Mouse (Mus musculus): ENCODE data around the gene Olfr1425.
"Not testable (repeated sequence)": the region's sequence is repeated elsewhere in the genome, so short reads cannot be mapped to it uniquely, and the experiment has no call there.

The Olfr1425 gene

DNA sequence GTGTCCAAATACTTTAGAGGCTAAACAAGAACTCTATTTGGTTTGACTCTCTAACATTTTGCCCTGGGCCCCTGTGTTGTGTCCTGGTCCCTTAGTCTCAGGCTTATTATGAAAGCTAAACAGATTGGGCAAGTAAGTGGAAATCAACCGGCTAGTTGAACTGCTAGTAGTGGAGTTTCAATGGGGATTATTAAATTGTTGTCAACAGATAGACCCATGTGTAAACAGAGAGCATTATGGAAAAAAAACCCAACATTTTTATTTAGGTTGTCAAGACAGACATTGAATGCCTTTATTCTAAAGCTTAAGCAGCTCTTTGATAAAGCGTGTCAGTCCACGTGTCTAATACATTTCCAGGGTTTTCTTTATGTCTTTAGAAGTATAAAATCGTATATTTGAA is at the start of gene Olfr1425:
TSS of gene Olfr1425 (minus strand) at position 101 of the 400 bp plus-strand sequence.
- not testable (repeated sequence) for DNase-seq

DNA sequence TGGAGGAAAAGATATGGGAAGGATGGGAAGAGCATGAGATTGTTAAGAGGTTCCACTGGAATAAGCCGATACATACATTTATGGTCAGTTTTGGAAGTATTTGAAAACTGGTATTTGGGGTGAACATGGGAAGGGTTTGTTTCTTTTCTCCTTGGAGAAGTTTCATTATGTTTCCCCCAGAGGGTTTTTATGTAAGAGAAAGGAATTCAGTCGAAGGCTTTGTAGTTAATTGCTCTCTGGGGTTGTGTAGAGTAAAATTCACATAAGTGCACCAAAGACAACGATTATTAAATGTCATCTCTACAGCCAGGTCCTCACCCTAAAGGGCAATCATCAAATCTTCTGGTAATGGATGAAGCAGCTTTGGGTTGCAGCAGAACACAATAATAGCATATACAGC is 45.6 kb upstream of the Olfr1425 start, which contains the start of gene Olfr76:
TSS of gene Olfr76 (minus strand) at position 101 of the 400 bp plus-strand sequence.
- no peak for DNase-seq

DNA sequence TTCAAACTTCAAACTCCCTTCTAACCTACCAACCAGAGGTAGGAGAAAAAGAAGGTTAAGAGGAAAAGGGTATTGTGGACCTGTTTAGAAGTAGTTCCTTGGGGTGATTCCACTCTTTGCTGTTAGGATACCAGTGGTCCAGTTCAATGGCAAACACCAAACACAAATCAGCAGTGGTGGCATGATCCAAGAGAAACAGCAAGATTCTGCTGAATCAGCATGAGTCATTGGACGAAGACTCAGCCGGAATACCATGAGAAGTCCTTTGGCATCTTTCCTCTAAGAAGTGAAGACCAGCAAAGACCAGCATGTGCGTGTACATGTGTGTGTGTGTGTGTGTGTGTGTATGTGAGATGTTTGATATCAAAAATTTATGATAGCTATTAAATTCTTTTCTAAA is 38.9 kb upstream of the Olfr1425 start:
- DNase-seq = no peak

DNA sequence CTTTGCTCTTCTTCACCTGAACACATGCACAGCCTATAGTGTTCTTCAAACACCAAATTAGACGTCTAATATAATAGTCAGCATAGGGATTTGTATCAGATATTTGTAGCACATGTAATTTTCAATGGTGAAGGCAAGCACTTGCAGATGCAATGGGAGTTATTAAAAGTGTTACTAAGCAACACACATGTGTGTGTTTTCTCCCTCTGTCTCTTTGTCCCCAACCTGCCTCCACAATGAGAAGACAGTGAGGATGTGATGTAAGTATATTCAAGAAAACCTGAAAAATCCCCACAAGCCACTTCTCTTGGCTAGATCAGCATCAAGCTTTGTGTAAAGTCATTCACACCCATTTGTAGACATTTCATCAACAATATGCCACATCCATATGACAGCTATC is 38.3 kb upstream of the Olfr1425 start, which contains the start of gene Olfr1428:
TSS of gene Olfr1428 (minus strand) at position 101 of the 400 bp plus-strand sequence.
- DNase-seq = no peak

DNA sequence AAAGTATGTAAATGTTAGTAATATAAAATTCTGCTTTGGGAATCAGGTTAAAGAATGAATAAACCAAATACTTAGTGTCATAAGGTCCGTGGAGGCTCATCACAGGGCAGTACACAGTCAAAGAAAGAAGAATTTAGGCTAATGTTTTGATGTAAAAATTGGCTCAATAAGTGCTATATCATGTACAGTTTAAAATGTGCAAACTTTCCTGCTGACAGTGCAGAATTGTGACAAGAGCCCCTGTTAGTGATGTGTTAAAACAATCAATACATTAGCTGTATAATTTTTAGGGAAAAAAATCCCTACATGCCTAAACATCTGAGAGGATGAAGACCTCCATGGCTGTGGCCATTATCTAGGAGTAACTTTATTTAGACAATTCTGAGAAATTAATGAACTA is 36.3 kb upstream of the Olfr1425 start:
- no peak for DNase-seq

DNA sequence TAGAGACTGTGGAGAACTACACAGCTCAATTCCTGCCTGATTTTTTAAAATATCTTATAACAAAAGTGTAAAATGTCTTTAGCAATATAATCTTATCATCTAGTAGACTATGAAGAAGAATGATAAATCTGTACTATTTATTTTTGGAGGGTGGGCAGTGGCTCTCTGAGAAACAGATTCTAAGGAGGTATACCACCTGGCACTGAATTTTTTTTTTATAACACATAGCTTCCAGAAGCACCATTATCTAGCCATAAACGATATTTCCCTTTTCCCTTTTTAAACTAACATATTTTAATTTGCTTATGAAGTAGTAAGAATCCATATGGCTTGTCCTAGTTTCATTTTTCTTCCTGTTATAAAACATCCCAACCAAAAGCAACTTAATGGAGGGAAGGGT is 27.0 kb upstream of the Olfr1425 start:
- no peak for DNase-seq

DNA sequence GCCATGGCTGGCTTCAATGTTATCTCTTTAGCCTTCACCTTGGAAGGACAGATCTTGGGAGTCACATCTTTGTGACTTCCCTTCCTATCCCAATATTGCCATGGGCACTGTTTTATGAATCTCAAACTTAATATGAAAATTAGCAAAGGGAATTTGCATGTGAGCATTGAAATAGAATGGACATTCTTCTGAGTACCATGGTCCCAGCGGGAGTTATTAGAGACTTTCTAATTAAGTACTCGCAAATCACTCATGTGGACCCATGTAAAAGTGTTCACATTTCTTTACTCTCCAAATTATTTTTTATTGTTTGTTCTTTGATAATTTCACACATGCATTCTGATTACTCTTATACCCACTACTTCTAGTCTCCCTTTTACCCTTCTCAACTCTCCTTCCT is 25.7 kb upstream of the Olfr1425 start, which contains the start of gene Olfr1427:
TSS of gene Olfr1427 (minus strand) at position 101 of the 400 bp plus-strand sequence.
- DNase-seq = no peak

DNA sequence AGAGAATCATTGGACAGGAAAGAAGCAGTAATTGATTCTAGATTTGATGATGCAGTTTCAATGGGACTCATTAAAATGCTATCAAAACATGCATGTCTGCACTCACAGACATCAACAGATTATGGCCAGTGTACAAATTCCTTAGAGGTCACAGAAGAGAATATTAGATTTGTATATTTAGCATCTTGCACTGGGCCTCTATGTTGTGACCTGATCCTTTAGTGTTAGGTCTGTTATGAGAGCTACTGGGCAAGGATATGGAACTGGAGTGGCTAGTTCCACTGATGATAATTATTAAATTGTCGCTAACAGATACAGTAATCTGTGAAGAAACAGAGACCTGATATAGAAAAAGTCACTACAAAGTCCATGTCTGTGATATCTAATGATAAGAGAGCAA is 14.4 kb upstream of the Olfr1425 start, which contains the start of gene Olfr1426:
TSS of gene Olfr1426 (minus strand) at position 101 of the 400 bp plus-strand sequence.
- DNase-seq = no peak

DNA sequence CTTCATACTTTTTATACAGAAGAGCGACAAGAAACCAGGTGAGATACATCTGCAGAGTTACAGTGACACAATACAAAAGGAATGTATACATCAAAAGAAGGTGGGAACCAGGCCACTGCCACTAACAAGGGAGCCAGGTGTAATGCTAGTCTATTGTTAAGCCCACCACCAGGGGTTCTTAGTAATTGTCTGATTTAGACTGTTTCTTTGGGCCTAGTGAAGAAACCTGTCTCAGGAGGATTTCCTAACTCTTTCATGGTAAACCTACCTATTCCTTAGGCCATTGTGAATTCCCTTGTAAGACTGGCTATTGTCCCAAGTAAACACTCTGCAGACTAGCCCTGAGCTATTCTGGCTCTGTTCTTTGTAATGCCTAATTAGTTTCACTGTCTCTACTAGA is 8.0 kb downstream of the Olfr1425 start:
- not testable (repeated sequence) for DNase-seq

DNA sequence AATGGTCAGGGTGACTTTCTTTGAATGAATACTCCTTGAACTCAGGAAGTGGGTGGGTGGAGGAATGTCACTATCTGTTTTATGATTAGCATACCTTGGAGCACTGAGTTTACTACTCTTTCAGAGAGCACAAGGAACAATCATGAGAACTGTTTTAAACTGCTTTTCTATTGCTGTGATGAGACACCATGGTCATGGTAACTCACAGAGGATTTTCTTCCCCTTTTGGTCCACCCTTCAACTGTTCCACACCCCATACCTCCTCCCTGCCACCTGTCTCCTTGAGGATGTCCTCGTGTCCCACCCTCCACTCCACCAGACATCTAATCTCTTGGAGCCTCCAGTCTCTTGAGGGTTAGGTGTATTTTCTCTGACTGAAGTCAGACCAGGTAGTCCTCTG is 9.7 kb downstream of the Olfr1425 start:
- DNase-seq = not testable (repeated sequence)

DNA sequence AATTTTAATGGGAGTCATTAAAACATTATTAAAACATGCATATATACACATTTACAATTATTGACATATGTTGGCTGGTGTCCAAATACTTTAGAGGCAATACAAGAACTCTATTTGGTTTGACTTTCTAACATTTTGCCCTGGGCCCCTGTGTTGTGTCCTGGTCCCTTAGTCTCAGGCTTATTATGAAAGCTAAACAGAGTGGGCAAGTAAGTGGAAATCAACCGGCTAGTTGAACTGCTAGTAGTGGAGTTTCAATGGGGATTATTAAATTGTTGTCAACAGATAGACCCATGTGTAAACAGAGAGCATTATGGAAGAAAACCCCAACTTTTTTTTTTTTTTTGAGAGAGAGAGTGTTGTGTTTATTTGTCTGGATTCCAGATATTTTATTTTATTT is 14.9 kb downstream of the Olfr1425 start, which contains the start of gene Olfr1424:
TSS of gene Olfr1424 (minus strand) at position 101 of the 400 bp plus-strand sequence.
- DNase-seq = not testable (repeated sequence)

DNA sequence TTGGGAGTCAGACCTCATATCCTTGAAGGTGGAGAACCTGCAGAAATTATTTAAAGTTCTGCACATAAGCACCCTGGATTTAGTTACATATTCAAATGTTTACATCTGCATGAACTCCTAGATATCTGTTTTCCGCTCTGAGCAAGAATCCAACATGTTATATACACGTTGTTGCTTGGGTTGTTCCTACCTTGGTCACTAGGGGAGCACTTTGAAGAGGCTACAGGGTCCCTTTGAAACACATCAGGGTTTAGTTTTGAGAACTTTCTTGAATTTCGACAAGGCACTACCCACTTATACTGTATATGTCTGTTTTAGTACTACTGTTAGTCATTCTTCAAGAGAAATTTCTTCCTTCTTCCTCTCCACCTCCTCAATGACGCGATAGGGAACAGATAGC is 34.4 kb downstream of the Olfr1425 start:
- DNase-seq = no peak

DNA sequence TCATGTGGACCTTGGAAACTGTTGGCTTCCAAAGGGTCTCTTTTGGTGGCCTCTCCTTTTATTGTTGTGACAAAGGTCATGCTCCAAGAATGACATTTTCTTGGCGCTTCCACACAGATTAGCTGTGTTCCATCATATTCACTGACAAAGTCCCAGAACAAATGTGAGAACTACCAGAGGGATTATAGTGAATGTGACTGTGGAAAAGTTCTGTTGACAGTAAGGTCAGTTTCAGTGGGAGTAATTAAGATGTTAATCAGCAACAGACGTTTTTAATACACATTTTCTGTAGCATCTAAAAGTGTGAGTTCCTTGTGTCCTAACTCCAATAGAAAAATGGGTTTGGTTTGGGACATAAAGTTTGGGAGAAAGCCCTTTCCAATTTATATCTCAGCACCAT is 36.3 kb downstream of the Olfr1425 start, which contains the start of gene Olfr1423:
TSS of gene Olfr1423 (minus strand) at position 101 of the 400 bp plus-strand sequence.
- DNase-seq = no peak

DNA sequence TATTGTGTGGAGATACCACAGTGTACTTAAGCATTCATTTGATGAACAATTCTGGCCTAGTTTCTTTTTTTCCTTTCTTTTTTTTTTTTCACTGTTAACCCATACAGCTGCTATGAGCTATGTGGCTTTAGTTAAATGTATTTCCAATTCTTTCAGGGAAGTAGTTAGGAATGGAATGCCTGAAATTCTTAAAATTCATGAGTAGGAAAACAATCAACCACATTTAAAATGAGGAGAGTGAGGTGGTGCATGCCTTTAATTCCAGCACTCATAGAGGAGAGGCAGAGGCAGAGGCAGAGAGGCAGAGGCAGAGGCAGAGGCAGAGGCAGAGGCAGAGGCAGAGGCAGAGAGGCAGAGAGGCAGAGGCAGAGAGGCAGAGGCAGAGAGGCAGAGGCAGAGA is 39.8 kb downstream of the Olfr1425 start:
- DNase-seq = no peak

DNA sequence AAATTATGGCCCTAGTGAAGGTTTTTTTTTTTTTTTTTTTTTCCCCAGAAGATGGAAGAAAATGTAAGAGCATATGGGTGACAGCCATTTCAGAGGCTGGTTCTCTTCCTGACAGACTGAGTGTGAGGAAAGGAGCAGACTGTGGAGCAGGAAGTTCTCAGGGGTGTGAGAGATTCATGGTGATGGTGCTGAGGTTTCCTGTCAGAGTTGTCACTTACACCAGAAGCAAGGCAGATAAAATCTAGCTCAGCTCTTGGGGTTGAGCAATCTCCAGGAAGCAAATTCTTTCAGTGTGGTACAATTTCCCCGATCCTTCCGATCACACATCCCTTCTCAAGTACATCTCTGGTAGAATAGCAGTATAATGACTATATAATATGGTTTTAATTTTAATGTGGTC is 50.9 kb downstream of the Olfr1425 start:
- DNase-seq = no peak

DNA sequence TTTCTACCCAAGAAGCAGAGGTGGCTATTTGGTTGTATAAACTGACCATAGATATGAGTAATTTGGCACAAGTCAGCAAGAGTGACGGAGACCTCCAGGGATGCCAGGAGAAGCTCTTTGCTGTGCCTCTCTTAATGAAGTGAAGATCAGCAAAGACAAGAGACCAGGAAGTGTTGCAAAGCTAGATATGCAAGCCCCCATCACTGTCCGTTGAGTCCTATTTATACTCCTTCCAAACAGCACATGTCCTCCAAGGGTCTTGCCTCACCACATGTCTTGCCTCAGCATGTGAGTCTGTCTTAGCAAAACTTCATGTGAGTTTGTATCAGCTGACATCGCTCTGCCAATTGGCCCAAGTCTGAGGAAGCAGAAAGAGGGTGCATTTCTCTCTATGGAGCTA is 52.2 kb downstream of the Olfr1425 start:
- no peak for DNase-seq

DNA sequence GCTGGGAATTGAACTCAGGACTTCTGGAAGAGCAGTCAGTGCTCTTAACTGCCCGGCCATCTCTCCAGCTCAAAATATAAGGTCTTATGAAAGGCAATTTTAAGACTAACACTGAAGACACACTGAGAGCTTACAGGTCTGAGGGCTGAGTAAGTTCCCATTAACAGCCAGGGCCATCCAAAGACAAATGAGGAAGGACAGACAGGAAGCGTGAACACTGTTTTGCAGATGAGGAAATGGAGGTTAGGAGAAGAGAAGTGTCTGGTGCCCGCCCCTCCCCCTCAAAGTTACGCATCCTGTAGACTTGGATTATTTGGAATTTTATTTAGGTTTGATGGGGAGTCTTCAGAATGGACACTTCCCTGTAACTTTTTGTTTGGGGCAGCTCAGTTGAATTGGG is 53.4 kb downstream of the Olfr1425 start:
- DNase-seq = no peak

Measured in kidney, postnatal 14 days (tissue).